Mouse (Mus musculus): ENCODE data around the gene Alms1. TPM values are rescaled to one million over a fixed set of nuclear protein-coding genes. Genes with fewer than 3 reads are reported as not detected.

Alms1 gene
- total RNA-seq, 4 experiments from 2014 or later, result 9.1 to 23.4 (median 15.1) TPM

Small RNA genes lying within 50 kb of the gene (microRNA-seq; reads per million reads assigned to microRNA genes)
- gene Gm27317, result 0 reads per million in 2 experiments

Other genes starting within 250 kb of the Alms1 start
- 10 to 100 TPM; 41.7 to 59.0 (median 53.0) TPM for gene Rab11fip5, start 212.9 kb upstream of the Alms1 start, total RNA-seq (2022)
- not detected for gene Noto, start 163.6 kb upstream of the Alms1 start, total RNA-seq (2022)
- 10 to 100 TPM; 37.9 to 44.3 (median 43.5) TPM for gene Smyd5, start 155.5 kb upstream of the Alms1 start, total RNA-seq (2022)
- gene Cct7, start 136.0 kb upstream of the Alms1 start, total RNA-seq (2022), result 100 to 1,000 TPM; 236 to 295 (median 271) TPM
- 10 to 100 TPM; 11.5 to 16.4 (median 13.9) TPM for gene Pradc1, start 135.6 kb upstream of the Alms1 start, total RNA-seq (2022)
- 1 to 10 TPM in 3 of 4 experiments, under 1 TPM in 1; 0.70 to 1.8 (median 1.5) TPM for gene Fbxo41, start 84.5 kb upstream of the Alms1 start, total RNA-seq (2022)
- not detected for gene Egr4, start 73.9 kb upstream of the Alms1 start, total RNA-seq (2022)
- gene Nat8f7, start 125.7 kb downstream of the Alms1 start, total RNA-seq (2022), result 10 to 100 TPM in 2 of 4 experiments, 1 to 10 TPM in 2; 6.6 to 25.2 (median 11.8) TPM
- gene Nat8f3, start 178.2 kb downstream of the Alms1 start, total RNA-seq (2022), result 10 to 100 TPM in 1 of 4 experiments, 1 to 10 TPM in 3; 1.3 to 13.5 (median 3.8) TPM
- gene Nat8f6, start 233.4 kb downstream of the Alms1 start, total RNA-seq (2022), result 10 to 100 TPM in 2 of 4 experiments, 1 to 10 TPM in 2; 3.3 to 24.0 (median 9.7) TPM
- gene Nat8f5, start 233.4 kb downstream of the Alms1 start, total RNA-seq (2022), result 10 to 100 TPM; 12.6 to 50.0 (median 21.5) TPM
- 10 to 100 TPM in 3 of 4 experiments, 1 to 10 TPM in 1; 9.3 to 39.6 (median 18.5) TPM for gene Nat8, start 244.6 kb downstream of the Alms1 start, total RNA-seq (2022)

All from adrenal gland, adult 8-10 months (tissue).